Mouse (Mus musculus): ENCODE measurements around the gene Bud23. TPM values are rescaled to one million over a fixed set of nuclear protein-coding genes. Genes with fewer than 3 reads are reported as not detected.

Gene Bud23
- polyA plus RNA-seq, 1 experiment = 54.6 TPM

- DNase-seq (ENCODE audit: low spot score) = peak; percentile 65
Measured at GRCm38 (mm10) chr5:135023344-135024173, 41.2 kb downstream of the Bud23 start, which contains the start of gene Stx1a. Stx1a (plus strand) TSS chr5:135023482.

GRCm38 (mm10) chr5:135021814-135022213 is 42.9 kb downstream of the Bud23 start:
- no peak for DNase-seq (ENCODE audit: low spot score)

- DNase-seq (ENCODE audit: low spot score) = no peak
Measured at GRCm38 (mm10) chr5:135016224-135016759, 48.5 kb downstream of the Bud23 start.

GRCm38 (mm10) chr5:135015497-135015896 is 49.3 kb downstream of the Bud23 start:
- DNase-seq (ENCODE audit: low spot score) = peak; percentile 74

GRCm38 (mm10) chr5:135012671-135013441 is 51.9 kb downstream of the Bud23 start:
- peak; percentile 67 for DNase-seq (ENCODE audit: low spot score)

- DNase-seq (ENCODE audit: low spot score) = no peak
Measured at GRCm38 (mm10) chr5:135011809-135012613, 52.7 kb downstream of the Bud23 start.

- DNase-seq (ENCODE audit: low spot score) = no peak
Measured at GRCm38 (mm10) chr5:135010841-135011743, 53.7 kb downstream of the Bud23 start.

- DNase-seq (ENCODE audit: low spot score) = no peak
Measured at GRCm38 (mm10) chr5:135010320-135010709, 54.4 kb downstream of the Bud23 start.

GRCm38 (mm10) chr5:135009590-135010319 is 55.0 kb downstream of the Bud23 start:
- no peak for DNase-seq (ENCODE audit: low spot score)

GRCm38 (mm10) chr5:135008671-135009589 is 55.8 kb downstream of the Bud23 start, which contains the start of gene Abhd11:
Abhd11 (plus strand) TSS chr5:135009152.
- peak; percentile 81 for DNase-seq (ENCODE audit: low spot score)

GRCm38 (mm10) chr5:135007802-135008571 is 56.8 kb downstream of the Bud23 start:
- no peak for DNase-seq (ENCODE audit: low spot score)

Other genes with a start within 250 kb of the Bud23 start
- not detected in 2 replicates for gene Tmem270, start 158.2 kb downstream of the Bud23 start, polyA plus RNA-seq (2012; rRNA removed)
- gene Cldn13, start 149.4 kb downstream of the Bud23 start, polyA plus RNA-seq (2012; rRNA removed) = not detected in 2 replicates
- 84.7 and 103 TPM in 2 replicates for gene Mettl27, start 132.6 kb downstream of the Bud23 start, polyA plus RNA-seq (2012; rRNA removed)
- 295 and 393 TPM in 2 replicates for gene Cldn4, start 118.0 kb downstream of the Bud23 start, polyA plus RNA-seq (2012; rRNA removed)
- gene Cldn3, start 78.7 kb downstream of the Bud23 start, polyA plus RNA-seq (2012; rRNA removed) = 0.15 and 0.17 TPM in 2 replicates
- 50.0 and 69.5 TPM in 2 replicates for gene Abhd11, start 55.8 kb downstream of the Bud23 start, polyA plus RNA-seq (2012; rRNA removed)
- gene Stx1a, start 41.5 kb downstream of the Bud23 start, polyA plus RNA-seq (2012; rRNA removed) = 9.6 and 11.5 TPM in 2 replicates
- gene Dnajc30, start 757 bp downstream of the Bud23 start, polyA plus RNA-seq (2012; rRNA removed) = 25.3 and 28.1 TPM in 2 replicates
- gene Vps37d, start 13.3 kb upstream of the Bud23 start, polyA plus RNA-seq (2012; rRNA removed) = 4.0 and 4.4 TPM in 2 replicates
- gene Mlxipl, start 24.9 kb upstream of the Bud23 start, polyA plus RNA-seq (2012; rRNA removed) = 1.9 and 2.5 TPM in 2 replicates
- 7.2 and 9.7 TPM in 2 replicates for gene Tbl2, start 84.7 kb upstream of the Bud23 start, polyA plus RNA-seq (2012; rRNA removed)
- 33.4 and 43.0 TPM in 2 replicates for gene Bcl7b, start 103.3 kb upstream of the Bud23 start, polyA plus RNA-seq (2012; rRNA removed)
- gene Baz1b, start 122.3 kb upstream of the Bud23 start, polyA plus RNA-seq (2012; rRNA removed) = 33.2 and 41.7 TPM in 2 replicates
- 0.07 and 0.11 TPM in 2 replicates for gene Fzd9, start 186.3 kb upstream of the Bud23 start, polyA plus RNA-seq (2012; rRNA removed)

Measured in urinary bladder, adult 2 months (tissue).